Mouse (Mus musculus): ENCODE measurements around the gene Snx22. TPM values are rescaled to one million over a fixed set of nuclear protein-coding genes. Genes with fewer than 3 reads are reported as not detected.

The Snx22 gene
- total RNA-seq, 1 experiment = 13.1 TPM

- no peak for TF ChIP-seq HCFC1 (IDR thresholded peaks at IDR 0.05; ENCODE audit: borderline replicate concordance, insufficient read depth, low read length)
- TF ChIP-seq ZC3H11A (IDR thresholded peaks at IDR 0.05; ENCODE audit: borderline replicate concordance, low read depth, low read length) = no peak
- TF ChIP-seq CHD2 (IDR thresholded peaks at IDR 0.05; ENCODE audit: low read depth, low read length) = no peak
- no peaks in the 10 kb centered on the region for H3K9me3 ChIP-seq (ENCODE audit: control insufficient read depth, insufficient read depth, low read depth, low read length)
- H3K4me1 ChIP-seq (ENCODE audit: control insufficient read depth in 2 of 2, insufficient read depth in 2 of 2, low read length in 2 of 2, poor library complexity in 1 of 2) = no peaks in the 10 kb centered on the region
- H3K36me3 ChIP-seq (ENCODE audit: control insufficient read depth, insufficient read depth, low read length, poor library complexity, severe bottlenecking) = 0 out of 2 replicates have a peak, but pooled peaks cover 3% of the 10 kb centered on the region
- no peak overlapping the region for H3K4me3 ChIP-seq (ENCODE audit: insufficient read depth in 1 of 2, low read depth in 1 of 2, low read length in 2 of 2, poor library complexity in 1 of 2, severe bottlenecking in 1 of 2)
- no peak for DNase-seq (ENCODE audit: low read depth, low spot score)
- H3K27ac ChIP-seq (ENCODE audit: insufficient read depth, low read depth, low read length, poor library complexity, severe bottlenecking) = no peak overlapping the region
- no peak overlapping the region for H3K9ac ChIP-seq (ENCODE audit: insufficient read depth, low read depth, low read length, poor library complexity, severe bottlenecking)
- in situ Hi-C loops (cut with MboI; ENCODE audit: low sequenced_read_pairs in 2 of 2, unreplicated experiment in 2 of 2) = no loop called here
Measured at GRCm38 (mm10) chr9:66042331-66042730, 27.2 kb downstream of the Snx22 start.

- no peak overlapping the region for H3K9ac ChIP-seq (ENCODE audit: insufficient read depth, low read depth, low read length, poor library complexity, severe bottlenecking)
- no peaks in the 10 kb centered on the region for H3K9me3 ChIP-seq (ENCODE audit: control insufficient read depth, insufficient read depth, low read depth, low read length)
- no peak overlapping the region for H3K27ac ChIP-seq (ENCODE audit: insufficient read depth, low read depth, low read length, poor library complexity, severe bottlenecking)
- H3K4me1 ChIP-seq (ENCODE audit: control insufficient read depth in 2 of 2, insufficient read depth in 2 of 2, low read length in 2 of 2, poor library complexity in 1 of 2) = no peaks in the 10 kb centered on the region
- no peak overlapping the region for H3K4me3 ChIP-seq (ENCODE audit: insufficient read depth in 1 of 2, low read depth in 1 of 2, low read length in 2 of 2, poor library complexity in 1 of 2, severe bottlenecking in 1 of 2)
- H3K36me3 ChIP-seq (ENCODE audit: control insufficient read depth, insufficient read depth, low read length, poor library complexity, severe bottlenecking) = 0 out of 2 replicates have a peak, but pooled peaks cover 3% of the 10 kb centered on the region
- TF ChIP-seq MAFK (IDR thresholded peaks at IDR 0.05; ENCODE audit: insufficient read depth, low read depth, low read length) (no peak), CHD2 (IDR thresholded peaks at IDR 0.05; ENCODE audit: low read depth, low read length) (no peak), ZNF384 (IDR thresholded peaks at IDR 0.05; ENCODE audit: low read depth, low read length) (no peak), ZC3H11A (IDR thresholded peaks at IDR 0.05; ENCODE audit: borderline replicate concordance, low read depth, low read length) (no peak), HCFC1 (IDR thresholded peaks at IDR 0.05; ENCODE audit: borderline replicate concordance, insufficient read depth, low read length) (no peak)
- DNase-seq (ENCODE audit: low read depth, low spot score) = no peak
- in situ Hi-C loops (cut with MboI; ENCODE audit: low sequenced_read_pairs in 2 of 2, unreplicated experiment in 2 of 2) = no loop called here
Measured at GRCm38 (mm10) chr9:66040801-66041200, 28.7 kb downstream of the Snx22 start.

- Histone ChIP-seq H3K27ac (ENCODE audit: insufficient read depth, low read depth, low read length, poor library complexity, severe bottlenecking) (no peak overlapping the region; the same call in 1 of the 2 replicates), H3K36me3 (ENCODE audit: control insufficient read depth, insufficient read depth, low read length, poor library complexity, severe bottlenecking) (0 out of 2 replicates have a peak, but pooled peaks cover 3% of the 10 kb centered on the region), H3K9ac (ENCODE audit: insufficient read depth, low read depth, low read length, poor library complexity, severe bottlenecking) (no peak overlapping the region), H3K9me3 (ENCODE audit: control insufficient read depth, insufficient read depth, low read depth, low read length) (no peaks in the 10 kb centered on the region), H3K4me1 (ENCODE audit: control insufficient read depth in 2 of 2, insufficient read depth in 2 of 2, low read length in 2 of 2, poor library complexity in 1 of 2) (no peaks in the 10 kb centered on the region), H3K4me3 (ENCODE audit: insufficient read depth in 1 of 2, low read depth in 1 of 2, low read length in 2 of 2, poor library complexity in 1 of 2, severe bottlenecking in 1 of 2) (no peak overlapping the region)
- in situ Hi-C loops (cut with MboI; ENCODE audit: low sequenced_read_pairs in 2 of 2, unreplicated experiment in 2 of 2) = no loop called here
- no peak for DNase-seq (ENCODE audit: low read depth, low spot score)
- no peak for TF ChIP-seq MAFK (IDR thresholded peaks at IDR 0.05; ENCODE audit: insufficient read depth, low read depth, low read length)
- no peak for TF ChIP-seq ZC3H11A (IDR thresholded peaks at IDR 0.05; ENCODE audit: borderline replicate concordance, low read depth, low read length)
- TF ChIP-seq ZNF384 (IDR thresholded peaks at IDR 0.05; ENCODE audit: low read depth, low read length) = no peak
- no peak for TF ChIP-seq HCFC1 (IDR thresholded peaks at IDR 0.05; ENCODE audit: borderline replicate concordance, insufficient read depth, low read length)
- TF ChIP-seq CHD2 (IDR thresholded peaks at IDR 0.05; ENCODE audit: low read depth, low read length) = no peak
Measured at GRCm38 (mm10) chr9:66039290-66039689, 30.2 kb downstream of the Snx22 start.

GRCm38 (mm10) chr9:66038581-66038980 lies 30.9 kb downstream of the Snx22 start:
- Histone ChIP-seq H3K27ac (ENCODE audit: insufficient read depth, low read depth, low read length, poor library complexity, severe bottlenecking) (no peak overlapping the region), H3K4me1 (ENCODE audit: control insufficient read depth in 2 of 2, insufficient read depth in 2 of 2, low read length in 2 of 2, poor library complexity in 1 of 2) (no peaks in the 10 kb centered on the region), H3K36me3 (ENCODE audit: control insufficient read depth, insufficient read depth, low read length, poor library complexity, severe bottlenecking) (0 out of 2 replicates have a peak, but pooled peaks cover 3% of the 10 kb centered on the region), H3K9ac (ENCODE audit: insufficient read depth, low read depth, low read length, poor library complexity, severe bottlenecking) (no peak overlapping the region), H3K9me3 (ENCODE audit: control insufficient read depth, insufficient read depth, low read depth, low read length) (no peaks in the 10 kb centered on the region), H3K4me3 (ENCODE audit: insufficient read depth in 1 of 2, low read depth in 1 of 2, low read length in 2 of 2, poor library complexity in 1 of 2, severe bottlenecking in 1 of 2) (no peak overlapping the region)
- DNase-seq (ENCODE audit: low read depth, low spot score) = no peak
- in situ Hi-C loops (cut with MboI; ENCODE audit: low sequenced_read_pairs in 2 of 2, unreplicated experiment in 2 of 2) = no loop called here
- TF ChIP-seq ZC3H11A (IDR thresholded peaks at IDR 0.05; ENCODE audit: borderline replicate concordance, low read depth, low read length) (no peak), CHD2 (IDR thresholded peaks at IDR 0.05; ENCODE audit: low read depth, low read length) (no peak), ZNF384 (IDR thresholded peaks at IDR 0.05; ENCODE audit: low read depth, low read length) (no peak), HCFC1 (IDR thresholded peaks at IDR 0.05; ENCODE audit: borderline replicate concordance, insufficient read depth, low read length) (no peak), MAFK (IDR thresholded peaks at IDR 0.05; ENCODE audit: insufficient read depth, low read depth, low read length) (no peak)

GRCm38 (mm10) chr9:66038082-66038481 lies 31.4 kb downstream of the Snx22 start:
- H3K4me3 ChIP-seq (ENCODE audit: insufficient read depth in 1 of 2, low read depth in 1 of 2, low read length in 2 of 2, poor library complexity in 1 of 2, severe bottlenecking in 1 of 2) = no peak overlapping the region
- no peak for DNase-seq (ENCODE audit: low read depth, low spot score)
- no peaks in the 10 kb centered on the region for H3K9me3 ChIP-seq (ENCODE audit: control insufficient read depth, insufficient read depth, low read depth, low read length)
- TF ChIP-seq CHD2 (IDR thresholded peaks at IDR 0.05; ENCODE audit: low read depth, low read length) (no peak), ZC3H11A (IDR thresholded peaks at IDR 0.05; ENCODE audit: borderline replicate concordance, low read depth, low read length) (no peak), HCFC1 (IDR thresholded peaks at IDR 0.05; ENCODE audit: borderline replicate concordance, insufficient read depth, low read length) (no peak), ZNF384 (IDR thresholded peaks at IDR 0.05; ENCODE audit: low read depth, low read length) (no peak), MAFK (IDR thresholded peaks at IDR 0.05; ENCODE audit: insufficient read depth, low read depth, low read length) (no peak)
- in situ Hi-C loops (cut with MboI; ENCODE audit: low sequenced_read_pairs in 2 of 2, unreplicated experiment in 2 of 2) = no loop called here
- H3K9ac ChIP-seq (ENCODE audit: insufficient read depth, low read depth, low read length, poor library complexity, severe bottlenecking) = no peak overlapping the region
- 0 out of 2 replicates have a peak, but pooled peaks cover 3% of the 10 kb centered on the region for H3K36me3 ChIP-seq (ENCODE audit: control insufficient read depth, insufficient read depth, low read length, poor library complexity, severe bottlenecking)
- H3K4me1 ChIP-seq (ENCODE audit: control insufficient read depth in 2 of 2, insufficient read depth in 2 of 2, low read length in 2 of 2, poor library complexity in 1 of 2) = no peaks in the 10 kb centered on the region
- no peak overlapping the region for H3K27ac ChIP-seq (ENCODE audit: insufficient read depth, low read depth, low read length, poor library complexity, severe bottlenecking)

Measured in ES-E14 (cell line).